Comparison of ENCODE assay signal across 7 mouse cellular contexts in the genomic region with DNA sequence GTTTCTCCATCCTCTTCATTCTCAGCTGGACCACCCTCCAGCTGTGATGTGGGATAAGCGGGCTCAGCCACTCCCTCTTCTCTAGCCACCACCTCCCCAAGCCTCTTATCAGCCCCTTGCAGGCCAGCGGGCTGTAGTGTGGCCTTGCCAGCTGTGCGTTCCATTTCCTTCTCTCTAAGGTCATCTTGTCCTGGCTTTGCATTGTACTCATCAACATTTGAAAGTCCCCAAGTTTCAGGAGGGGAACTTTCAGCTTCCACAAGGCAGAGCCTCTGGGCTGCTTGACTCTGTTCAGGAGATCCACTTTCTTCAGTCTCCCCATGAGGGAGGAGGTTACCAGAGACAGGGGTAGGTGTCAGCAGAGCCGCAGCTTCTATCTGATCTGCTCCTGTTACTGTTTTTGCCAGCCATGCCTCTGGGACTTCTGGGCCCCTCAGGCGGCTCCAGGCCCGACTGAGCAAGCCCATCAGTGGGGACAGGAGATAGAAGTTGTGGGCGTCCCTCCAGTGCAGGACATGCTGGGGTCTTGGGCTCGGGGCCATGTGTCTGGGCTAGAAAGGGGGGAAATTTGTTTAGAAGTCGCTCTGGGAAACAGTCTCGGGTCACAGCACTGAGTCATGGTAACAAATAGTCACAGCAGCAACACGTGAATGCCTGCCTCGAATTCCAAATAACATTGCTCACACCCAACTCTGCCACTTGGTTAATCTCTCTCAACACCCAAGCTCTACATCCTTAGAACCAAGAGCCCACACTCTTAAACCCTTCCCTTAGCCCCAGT. TPM values are rescaled to one million over a fixed set of nuclear protein-coding genes. Genes with fewer than 3 reads are reported as not detected.
DNase-seq lines count a peak whose midpoint lies in the region; ATAC-seq and TF ChIP-seq lines count a peak whose summit lies in the region.

No protein-coding gene starts in this region.

- H3K9ac ChIP-seq in liver, embryonic 11.5 days (ENCODE audit: low read depth, low read length), result peak overlapping the region; percentile 97
- peak overlapping the region; percentile 67 for H3K9ac ChIP-seq in neural tube, embryonic 12.5 days

- peak overlapping the region; percentile 80 for H3K4me2 ChIP-seq in liver, embryonic 11.5 days
- peak overlapping the region; percentile 74 for H3K4me2 ChIP-seq in neural tube, embryonic 12.5 days (replicated peaks)

- WGBS in hindbrain, embryonic 10.5 days, result 32% methylated on average over 12 of the region's 12 CpGs
- WGBS in liver, embryonic 11.5 days, result 6% methylated on average over 12 of the region's 12 CpGs
- 37% methylated on average over 12 of the region's 12 CpGs for WGBS in neural tube, embryonic 12.5 days

- peak; percentile 53 for DNase-seq in CD4-positive helper T cell, adult 2 months (ENCODE audit: low read depth, low spot score)
- peak; percentile 68 for DNase-seq in NIH3T3 (ENCODE audit: low read depth)
- no peak for DNase-seq in hindbrain, embryonic 10.5 days (ENCODE audit: low spot score)
- DNase-seq in liver, embryonic 11.5 days (ENCODE audit: low spot score), result peak; percentile 78
- DNase-seq in thymus, postnatal 0 days (ENCODE audit: low spot score), result no peak

- TF ChIP-seq CTCF in embryonic fibroblast, embryonic 13.5 days (IDR thresholded peaks at IDR 0.05; ENCODE audit: borderline replicate concordance, insufficient read depth, low read length), result no peak

- peaks cover 3% of the 10 kb centered on the region; the same call in 1 of the 2 replicates for H3K4me1 ChIP-seq in embryonic fibroblast, embryonic 13.5 days (ENCODE audit: control insufficient read depth, insufficient read depth, low read length)
- H3K4me1 ChIP-seq in hindbrain, embryonic 10.5 days (replicated peaks), result peaks cover 62% of the 10 kb centered on the region
- peaks cover 40% of the 10 kb centered on the region for H3K4me1 ChIP-seq in liver, embryonic 11.5 days (replicated peaks; ENCODE audit: control insufficient read depth, insufficient read depth, low read length)
- peaks cover 22% of the 10 kb centered on the region for H3K4me1 ChIP-seq in neural tube, embryonic 12.5 days

- peaks cover 19% of the 10 kb centered on the region for H3K36me3 ChIP-seq in hindbrain, embryonic 10.5 days
- H3K36me3 ChIP-seq in liver, embryonic 11.5 days (ENCODE audit: control insufficient read depth, insufficient read depth, low read length), result peaks cover 9% of the 10 kb centered on the region; the same call in 1 of the 2 replicates
- H3K36me3 ChIP-seq in neural tube, embryonic 12.5 days, result no peaks in the 10 kb centered on the region

- peak overlapping the region; percentile 94 for H3K4me3 ChIP-seq in embryonic fibroblast, embryonic 13.5 days (ENCODE audit: insufficient read depth, low read length)
- peak overlapping the region; percentile 88 for H3K4me3 ChIP-seq in hindbrain, embryonic 10.5 days
- peak overlapping the region; percentile 87 for H3K4me3 ChIP-seq in liver, embryonic 11.5 days (ENCODE audit: low read depth, low read length)
- H3K4me3 ChIP-seq in neural tube, embryonic 12.5 days, result peak overlapping the region; percentile 58

- no peak; the same call in 1 of the 2 replicates for TF ChIP-seq POLR2A in embryonic fibroblast, embryonic 13.5 days (IDR thresholded peaks at IDR 0.05; ENCODE audit: low read depth, low read length)

- peak overlapping the region; percentile 94 for H3K27ac ChIP-seq in embryonic fibroblast, embryonic 13.5 days (ENCODE audit: insufficient read depth, low read length)
- peak overlapping the region; percentile 95 for H3K27ac ChIP-seq in hindbrain, embryonic 10.5 days
- H3K27ac ChIP-seq in liver, embryonic 11.5 days (ENCODE audit: low read depth, low read length), result peak overlapping the region; percentile 99
- no peak overlapping the region for H3K27ac ChIP-seq in neural tube, embryonic 12.5 days

- no peaks in the 10 kb centered on the region for H3K9me3 ChIP-seq in hindbrain, embryonic 10.5 days
- H3K9me3 ChIP-seq in liver, embryonic 11.5 days (ENCODE audit: control insufficient read depth, low read length), result no peaks in the 10 kb centered on the region
- H3K9me3 ChIP-seq in neural tube, embryonic 12.5 days, result no peaks in the 10 kb centered on the region

- no peaks in the 10 kb centered on the region for H3K27me3 ChIP-seq in hindbrain, embryonic 10.5 days (ENCODE audit: insufficient read depth, poor library complexity, severe bottlenecking)
- H3K27me3 ChIP-seq in liver, embryonic 11.5 days (replicated peaks; ENCODE audit: control insufficient read depth, insufficient read depth, low read length), result no peaks in the 10 kb centered on the region
- H3K27me3 ChIP-seq in neural tube, embryonic 12.5 days (replicated peaks), result no peaks in the 10 kb centered on the region

- ATAC-seq in liver, embryonic 11.5 days (replicated peaks; ENCODE audit: low FRiP score), result peak; percentile 87
- no peak for ATAC-seq in neural tube, embryonic 12.5 days (ENCODE audit: low FRiP score, low read depth)

RNA-seq across cellular contexts. Expression of a gene that starts 1.0 kb away (rescaled TPM):
- 31.7 and 35.9 TPM in 2 replicates for polyA plus RNA-seq in embryonic fibroblast, embryonic 13.5 days (2011; ENCODE audit: insufficient read length, low read depth, missing spikeins)
- 18.6 and 20.2 TPM in 2 replicates for polyA plus RNA-seq in hindbrain, embryonic 10.5 days (2016; fragmentation: Nextera tagmentation; extraction: Ambion mirVana)
- 61.6 and 62.0 TPM in 2 replicates for polyA plus RNA-seq in liver, embryonic 11.5 days (2014; fragmentation: Nextera tagmentation; extraction: Ambion mirVana)
- 19.4 and 20.1 TPM in 2 replicates for polyA plus RNA-seq in neural tube, embryonic 12.5 days (2016; fragmentation: Nextera tagmentation; extraction: Ambion mirVana)
- 16.2 and 17.2 TPM in 2 replicates for polyA plus RNA-seq in thymus, postnatal 0 days (2015; fragmentation: Nextera tagmentation; extraction: Ambion mirVana)

RNA-seq across cellular contexts. Expression of a gene that starts 1.1 kb away (rescaled TPM):
- 9.1 and 11.4 TPM in 2 replicates for polyA plus RNA-seq in embryonic fibroblast, embryonic 13.5 days (2011; ENCODE audit: insufficient read length, low read depth, missing spikeins)
- polyA plus RNA-seq in hindbrain, embryonic 10.5 days (2016; fragmentation: Nextera tagmentation; extraction: Ambion mirVana), result 4.1 and 4.5 TPM in 2 replicates
- 0.64 and 0.89 TPM in 2 replicates for polyA plus RNA-seq in liver, embryonic 11.5 days (2014; fragmentation: Nextera tagmentation; extraction: Ambion mirVana)
- 3.2 and 3.5 TPM in 2 replicates for polyA plus RNA-seq in neural tube, embryonic 12.5 days (2016; fragmentation: Nextera tagmentation; extraction: Ambion mirVana)
- 3.3 and 4.6 TPM in 2 replicates for polyA plus RNA-seq in thymus, postnatal 0 days (2015; fragmentation: Nextera tagmentation; extraction: Ambion mirVana)

RNA-seq across cellular contexts. Expression of a gene that starts 14.8 kb away (rescaled TPM):
- polyA plus RNA-seq in embryonic fibroblast, embryonic 13.5 days (2011; ENCODE audit: insufficient read length, low read depth, missing spikeins), result 409 and 447 TPM in 2 replicates
- polyA plus RNA-seq in hindbrain, embryonic 10.5 days (2016; fragmentation: Nextera tagmentation; extraction: Ambion mirVana), result 110 and 115 TPM in 2 replicates
- 149 and 153 TPM in 2 replicates for polyA plus RNA-seq in liver, embryonic 11.5 days (2014; fragmentation: Nextera tagmentation; extraction: Ambion mirVana)
- polyA plus RNA-seq in neural tube, embryonic 12.5 days (2016; fragmentation: Nextera tagmentation; extraction: Ambion mirVana), result 118 and 119 TPM in 2 replicates
- polyA plus RNA-seq in thymus, postnatal 0 days (2015; fragmentation: Nextera tagmentation; extraction: Ambion mirVana), result 110 and 111 TPM in 2 replicates

RNA-seq across cellular contexts. Expression of a gene that starts 29.7 kb away (rescaled TPM):
- polyA plus RNA-seq in embryonic fibroblast, embryonic 13.5 days (2011; ENCODE audit: insufficient read length, low read depth, missing spikeins), result not detected in 2 replicates
- 1.1 and 1.5 TPM in 2 replicates for polyA plus RNA-seq in hindbrain, embryonic 10.5 days (2016; fragmentation: Nextera tagmentation; extraction: Ambion mirVana)
- 2.8 and 5.4 TPM in 2 replicates for polyA plus RNA-seq in liver, embryonic 11.5 days (2014; fragmentation: Nextera tagmentation; extraction: Ambion mirVana)
- polyA plus RNA-seq in neural tube, embryonic 12.5 days (2016; fragmentation: Nextera tagmentation; extraction: Ambion mirVana), result 0.26 and 0.43 TPM in 2 replicates
- polyA plus RNA-seq in thymus, postnatal 0 days (2015; fragmentation: Nextera tagmentation; extraction: Ambion mirVana), result 1.1 and 1.2 TPM in 2 replicates

RNA-seq across cellular contexts. Expression of a gene that starts 36.4 kb away (rescaled TPM):
- polyA plus RNA-seq in embryonic fibroblast, embryonic 13.5 days (2011; ENCODE audit: insufficient read length, low read depth, missing spikeins), result 0.68 and 1.2 TPM in 2 replicates
- polyA plus RNA-seq in hindbrain, embryonic 10.5 days (2016; fragmentation: Nextera tagmentation; extraction: Ambion mirVana), result 4.8 and 6.7 TPM in 2 replicates
- 4.9 and 5.8 TPM in 2 replicates for polyA plus RNA-seq in liver, embryonic 11.5 days (2014; fragmentation: Nextera tagmentation; extraction: Ambion mirVana)
- 2.3 and 2.8 TPM in 2 replicates for polyA plus RNA-seq in neural tube, embryonic 12.5 days (2016; fragmentation: Nextera tagmentation; extraction: Ambion mirVana)
- polyA plus RNA-seq in thymus, postnatal 0 days (2015; fragmentation: Nextera tagmentation; extraction: Ambion mirVana), result 1.1 and 1.5 TPM in 2 replicates

Comparison
In these comparisons a context has a peak if more than half of its experiments do, and no peak if none do; other contexts are left out.
1. DNase-seq: peak in CD4-positive helper T cell, adult 2 months (single experiment), NIH3T3 (single experiment) and liver, embryonic 11.5 days (single experiment); none in hindbrain, embryonic 10.5 days (single experiment) and thymus, postnatal 0 days (single experiment).
2. Peak in every context shown above with its lines, with median percentiles within 50 percentile points of each other: H3K4me3 ChIP-seq.